Mouse (Mus musculus): ENCODE measurements at regions not wholly inside any gene's neighbourhood (a gene's known extent, or its start where the extent isn't known, plus 50 kb on each side); places are given as distances from the start of the nearest gene placed in this dataset.
A peak's percentile ranks its signal among the peaks of the same experiment; 100 is the strongest.
"Not testable (repeated sequence)": the region's sequence is repeated elsewhere in the genome, so short reads cannot be mapped to it uniquely, and the experiment has no call there.

DNA sequence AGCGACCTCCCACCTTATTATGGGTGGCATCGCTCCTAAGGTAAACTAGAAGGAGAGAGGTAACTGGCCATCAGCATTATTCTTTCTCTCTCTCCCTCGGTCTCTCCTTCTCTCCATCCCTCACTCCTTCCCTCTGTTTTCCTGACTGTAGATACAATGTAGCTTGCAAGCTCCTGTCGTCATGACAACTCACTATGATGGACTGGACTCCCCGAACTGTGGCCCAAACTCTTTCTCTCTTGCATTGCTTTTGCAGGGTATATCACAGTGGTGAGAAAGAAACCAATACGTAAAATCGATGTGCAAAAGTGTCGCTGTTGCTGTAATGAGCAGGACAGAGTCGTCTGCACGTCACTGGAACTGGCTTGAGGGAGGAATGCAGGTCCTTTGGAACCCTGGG lies 177.5 kb upstream of the Plcz1 start:
- no peaks in the 10 kb centered on the region for H3K36me3 ChIP-seq (ENCODE audit: control insufficient read depth, insufficient read depth, low read length)
- TF ChIP-seq POLR2A (IDR thresholded peaks at IDR 0.05; ENCODE audit: extremely low read depth, insufficient read depth, low read length) = no peak
- TF ChIP-seq CTCF (IDR thresholded peaks at IDR 0.05; ENCODE audit: low read depth, low read length) = no peak
- H3K27me3 ChIP-seq (ENCODE audit: control insufficient read depth, insufficient read depth, low read length) = no peaks in the 10 kb centered on the region
- 94% methylated on average over 10 of the region's 10 CpGs for WGBS
- H3K4me3 ChIP-seq (ENCODE audit: insufficient read depth, low read depth, low read length) = no peak overlapping the region
- no peak overlapping the region for H3K27ac ChIP-seq (replicated peaks; ENCODE audit: insufficient read depth, low read depth, low read length)
- H3K79me2 ChIP-seq (ENCODE audit: control insufficient read depth, insufficient read depth, low read length) = no peaks in the 10 kb centered on the region
- no peaks in the 10 kb centered on the region for H3K4me1 ChIP-seq (ENCODE audit: control insufficient read depth, insufficient read depth, low read length)
- DNase-seq (ENCODE audit: extremely low read depth, low read depth, low spot score) = no peak
- H3K9ac ChIP-seq (ENCODE audit: low read depth, low read length) = no peak overlapping the region

DNA sequence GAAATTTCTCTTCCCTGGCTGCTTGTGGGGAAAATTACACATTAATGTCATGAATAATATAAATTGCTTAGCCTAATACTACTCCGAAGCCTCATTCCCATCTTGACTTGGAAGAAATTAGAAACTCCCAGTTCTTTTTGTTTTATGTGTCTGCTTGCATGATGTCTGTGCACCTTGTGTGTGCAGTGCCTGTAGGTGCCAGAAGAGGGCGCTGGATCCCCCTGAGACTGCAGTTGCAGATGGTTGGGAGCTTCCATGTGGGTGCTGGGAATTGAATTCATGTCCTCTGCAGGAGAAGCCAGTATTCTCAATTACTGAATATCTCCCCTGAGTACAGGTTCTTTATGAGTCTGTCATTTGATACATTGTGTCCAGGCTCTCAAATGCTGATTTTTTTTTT lies 171.1 kb upstream of the Plcz1 start:
- Histone ChIP-seq H3K9ac (ENCODE audit: low read depth, low read length) (no peak overlapping the region), H3K27ac (replicated peaks; ENCODE audit: insufficient read depth, low read depth, low read length) (no peak overlapping the region), H3K4me1 (ENCODE audit: control insufficient read depth, insufficient read depth, low read length) (no peaks in the 10 kb centered on the region), H3K4me3 (ENCODE audit: insufficient read depth, low read depth, low read length) (no peak overlapping the region), H3K36me3 (ENCODE audit: control insufficient read depth, insufficient read depth, low read length) (no peaks in the 10 kb centered on the region), H3K79me2 (ENCODE audit: control insufficient read depth, insufficient read depth, low read length) (no peaks in the 10 kb centered on the region), H3K27me3 (ENCODE audit: control insufficient read depth, insufficient read depth, low read length) (no peaks in the 10 kb centered on the region)
- 71% methylated on average over 2 of the region's 2 CpGs for WGBS
- TF ChIP-seq CTCF (IDR thresholded peaks at IDR 0.05; ENCODE audit: low read depth, low read length) = peak; percentile 26
- TF ChIP-seq POLR2A (IDR thresholded peaks at IDR 0.05; ENCODE audit: extremely low read depth, insufficient read depth, low read length) = no peak
- DNase-seq (ENCODE audit: extremely low read depth, low read depth, low spot score) = no peak

DNA sequence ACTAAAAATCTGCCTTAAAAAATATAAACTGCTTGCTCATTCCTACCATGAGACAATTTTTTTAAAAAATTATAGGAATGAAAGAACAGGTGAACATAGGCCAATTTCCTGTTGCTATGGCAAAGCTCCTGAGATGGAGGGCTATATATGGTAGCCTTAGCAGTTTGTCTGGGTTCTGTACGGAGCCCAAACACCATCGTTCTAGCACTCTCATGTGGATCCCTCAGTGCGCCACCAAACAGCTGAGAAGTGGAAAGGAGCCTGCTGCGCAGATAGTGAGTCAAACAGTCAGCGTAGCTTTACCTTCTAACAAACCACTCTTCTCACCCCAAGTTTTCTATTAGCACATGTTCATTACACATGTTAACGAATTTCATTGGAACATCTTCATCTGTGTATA lies 168.9 kb upstream of the Plcz1 start:
- no peak for DNase-seq (ENCODE audit: extremely low read depth, low read depth, low spot score)
- Histone ChIP-seq H3K4me1 (ENCODE audit: control insufficient read depth, insufficient read depth, low read length) (no peaks in the 10 kb centered on the region), H3K4me3 (ENCODE audit: insufficient read depth, low read depth, low read length) (no peak overlapping the region), H3K27ac (replicated peaks; ENCODE audit: insufficient read depth, low read depth, low read length) (no peak overlapping the region), H3K9ac (ENCODE audit: low read depth, low read length) (no peak overlapping the region), H3K36me3 (ENCODE audit: control insufficient read depth, insufficient read depth, low read length) (no peaks in the 10 kb centered on the region), H3K79me2 (ENCODE audit: control insufficient read depth, insufficient read depth, low read length) (no peaks in the 10 kb centered on the region), H3K27me3 (ENCODE audit: control insufficient read depth, insufficient read depth, low read length) (no peaks in the 10 kb centered on the region)
- 94% methylated on average over 6 of the region's 6 CpGs for WGBS
- no peak for TF ChIP-seq POLR2A (IDR thresholded peaks at IDR 0.05; ENCODE audit: extremely low read depth, insufficient read depth, low read length)
- no peak for TF ChIP-seq CTCF (IDR thresholded peaks at IDR 0.05; ENCODE audit: low read depth, low read length)

DNA sequence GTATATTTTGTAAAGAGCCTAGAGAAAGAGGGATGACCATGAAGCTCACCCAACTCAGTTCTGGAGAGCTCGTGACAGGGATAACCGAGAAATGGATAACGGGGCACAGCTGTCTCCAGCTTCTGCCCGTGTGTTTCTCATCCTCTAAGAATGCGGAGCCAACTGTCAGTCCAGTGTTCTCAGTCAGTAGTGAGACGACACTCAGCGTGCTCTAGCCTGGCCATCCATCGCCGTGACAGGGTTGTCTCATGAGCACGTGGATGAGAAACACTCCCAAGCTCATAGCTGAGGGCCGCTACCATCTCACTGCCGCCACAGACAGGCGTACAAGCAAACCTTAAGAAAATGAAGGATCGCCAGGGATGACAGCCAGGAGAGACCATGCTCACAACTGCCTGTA lies 167.8 kb upstream of the Plcz1 start:
- no peak for TF ChIP-seq POLR2A (IDR thresholded peaks at IDR 0.05; ENCODE audit: extremely low read depth, insufficient read depth, low read length)
- no peak for TF ChIP-seq CTCF (IDR thresholded peaks at IDR 0.05; ENCODE audit: low read depth, low read length)
- Histone ChIP-seq H3K36me3 (ENCODE audit: control insufficient read depth, insufficient read depth, low read length) (no peaks in the 10 kb centered on the region), H3K27me3 (ENCODE audit: control insufficient read depth, insufficient read depth, low read length) (no peaks in the 10 kb centered on the region), H3K27ac (replicated peaks; ENCODE audit: insufficient read depth, low read depth, low read length) (no peak overlapping the region), H3K79me2 (ENCODE audit: control insufficient read depth, insufficient read depth, low read length) (no peaks in the 10 kb centered on the region), H3K4me3 (ENCODE audit: insufficient read depth, low read depth, low read length) (no peak overlapping the region), H3K4me1 (ENCODE audit: control insufficient read depth, insufficient read depth, low read length) (no peaks in the 10 kb centered on the region), H3K9ac (ENCODE audit: low read depth, low read length) (no peak overlapping the region)
- no peak for DNase-seq (ENCODE audit: extremely low read depth, low read depth, low spot score)
- 87% methylated on average over 14 of the region's 14 CpGs for WGBS

DNA sequence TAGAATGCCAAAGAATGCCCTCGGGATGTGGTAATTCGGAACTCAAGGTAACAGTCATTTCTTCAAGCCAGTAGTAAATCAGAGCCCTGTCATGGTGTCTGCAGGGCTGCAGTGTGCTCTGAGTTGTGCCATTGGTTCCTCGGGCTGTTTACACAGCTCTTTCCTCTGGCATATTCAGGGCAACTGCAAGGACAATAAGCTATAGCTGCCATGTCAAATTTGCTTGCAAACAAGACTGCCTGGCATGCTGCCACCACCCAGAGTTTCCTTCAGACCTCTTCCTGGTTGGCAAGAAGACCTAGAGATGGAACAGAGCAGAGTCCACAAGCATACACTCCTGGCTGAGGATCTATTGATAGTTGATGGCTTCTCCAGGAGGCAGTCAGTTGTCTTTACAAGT lies 167.1 kb upstream of the Plcz1 start:
- H3K27me3 ChIP-seq (ENCODE audit: control insufficient read depth, insufficient read depth, low read length) = no peaks in the 10 kb centered on the region
- WGBS = 85% methylated on average over 3 of the region's 3 CpGs
- H3K79me2 ChIP-seq (ENCODE audit: control insufficient read depth, insufficient read depth, low read length) = no peaks in the 10 kb centered on the region
- no peaks in the 10 kb centered on the region for H3K4me1 ChIP-seq (ENCODE audit: control insufficient read depth, insufficient read depth, low read length)
- no peak overlapping the region for H3K9ac ChIP-seq (ENCODE audit: low read depth, low read length)
- H3K27ac ChIP-seq (replicated peaks; ENCODE audit: insufficient read depth, low read depth, low read length) = no peak overlapping the region
- H3K4me3 ChIP-seq (ENCODE audit: insufficient read depth, low read depth, low read length) = no peak overlapping the region
- peak; percentile 7 for DNase-seq (ENCODE audit: extremely low read depth, low read depth, low spot score)
- TF ChIP-seq POLR2A (IDR thresholded peaks at IDR 0.05; ENCODE audit: extremely low read depth, insufficient read depth, low read length) (no peak), CTCF (IDR thresholded peaks at IDR 0.05; ENCODE audit: low read depth, low read length) (no peak)
- no peaks in the 10 kb centered on the region for H3K36me3 ChIP-seq (ENCODE audit: control insufficient read depth, insufficient read depth, low read length)

DNA sequence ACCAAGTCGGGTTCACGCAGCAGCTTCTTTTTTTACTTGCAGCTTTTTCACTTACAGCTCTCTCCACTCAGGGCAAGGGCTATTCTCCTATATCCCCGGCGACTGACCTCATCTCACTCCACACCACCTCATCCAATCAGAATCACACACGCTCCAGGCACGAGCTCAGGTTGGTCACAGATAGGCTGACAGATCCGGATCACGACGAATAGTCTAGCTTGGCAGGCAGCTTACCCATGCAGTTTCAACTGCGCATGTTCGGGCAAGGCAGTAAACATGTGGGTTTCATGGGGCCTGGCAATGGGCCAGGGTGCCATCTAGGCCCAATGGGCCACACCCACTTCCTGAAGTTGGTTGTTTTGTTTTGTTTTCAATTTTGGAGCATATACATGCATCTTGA lies 165.4 kb upstream of the Plcz1 start:
- not testable (repeated sequence) for H3K27ac ChIP-seq (replicated peaks; ENCODE audit: insufficient read depth, low read depth, low read length); H3K27me3 ChIP-seq (ENCODE audit: control insufficient read depth, insufficient read depth, low read length); DNase-seq (ENCODE audit: extremely low read depth, low read depth, low spot score); H3K4me3 ChIP-seq (ENCODE audit: insufficient read depth, low read depth, low read length); H3K4me1 ChIP-seq (ENCODE audit: control insufficient read depth, insufficient read depth, low read length); H3K9ac ChIP-seq (ENCODE audit: low read depth, low read length); H3K79me2 ChIP-seq (ENCODE audit: control insufficient read depth, insufficient read depth, low read length); H3K36me3 ChIP-seq (ENCODE audit: control insufficient read depth, insufficient read depth, low read length)
- WGBS = 96% methylated on average over 11 of the region's 11 CpGs
